Mouse (Mus musculus) E14TG2a.4 (cell line): ENCODE measurements at regions not wholly inside any gene's neighbourhood (a gene's known extent, or its start where the extent isn't known, plus 50 kb on each side); places are given as distances from the start of the nearest gene placed in this dataset.

Experiments
- H3K27me3 ChIP-seq: 2 replicates; pipeline ENCODE4 v1.6.1; 2014; ENCODE audit warnings: low read length, control low read depth; ENCODE audit not compliant: insufficient read depth
- H3K36me3 ChIP-seq: 2 replicates; pipeline ENCODE4 v1.6.1; 2014; ENCODE audit warnings: low read length, control low read depth; ENCODE audit not compliant: insufficient read depth
- H3K4me1 ChIP-seq: replicated peaks from 2 replicates; pipeline ENCODE4 v1.6.1; 2014; ENCODE audit warnings: low read depth, low read length, control low read depth
- H3K4me3 ChIP-seq: replicated peaks from 2 replicates; pipeline ENCODE4 v1.5.1; 2014; ENCODE audit warnings: mild to moderate bottlenecking, low read length
- H3K9me3 ChIP-seq: 2 replicates; pipeline ENCODE4 v1.6.1; 2014; ENCODE audit warnings: low read length, control low read depth
- CTCF ChIP-seq: conservative IDR thresholded peaks from 2 replicates; pipeline ENCODE4 v1.5.1; 2014; ENCODE audit warnings: low read length
- NANOG ChIP-seq: IDR thresholded peaks from 2 replicates; pipeline ENCODE4 v1.6.1; 2014; ENCODE audit warnings: borderline replicate concordance, low read length, mixed read lengths
- POU5F1 ChIP-seq: IDR thresholded peaks from 2 replicates; pipeline ENCODE4 v1.6.1; 2014; ENCODE audit warnings: low read length, borderline replicate concordance

- H3K36me3 ChIP-seq, result no peaks in the 10 kb centered on the region
- TF ChIP-seq POU5F1, result no peak
- TF ChIP-seq NANOG, result no peak
- H3K4me3 ChIP-seq, result no peak overlapping the region
- H3K4me1 ChIP-seq, result no peaks in the 10 kb centered on the region
- H3K27me3 ChIP-seq, result no peaks in the 10 kb centered on the region
- H3K9me3 ChIP-seq, result no peaks in the 10 kb centered on the region
Measured at GRCm38 (mm10) chr16:57823329-57823728, 68.8 kb upstream of the Col8a1 start.

GRCm38 (mm10) chr16:57845416-57845815 lies 90.9 kb upstream of the Col8a1 start:
- no peak for TF ChIP-seq CTCF
- no peak for TF ChIP-seq POU5F1
- TF ChIP-seq NANOG, result no peak
- Histone ChIP-seq H3K36me3 (no peaks in the 10 kb centered on the region), H3K27me3 (no peaks in the 10 kb centered on the region), H3K4me3 (no peak overlapping the region), H3K9me3 (peaks cover 58% of the 10 kb centered on the region), H3K4me1 (no peaks in the 10 kb centered on the region)

- Histone ChIP-seq H3K4me1 (no peaks in the 10 kb centered on the region), H3K9me3 (peaks cover 51% of the 10 kb centered on the region), H3K36me3 (no peaks in the 10 kb centered on the region), H3K4me3 (no peak overlapping the region), H3K27me3 (no peaks in the 10 kb centered on the region)
- TF ChIP-seq POU5F1 (no peak), CTCF (no peak), NANOG (no peak)
Measured at GRCm38 (mm10) chr16:57846386-57846785, 91.8 kb upstream of the Col8a1 start.

GRCm38 (mm10) chr16:57851854-57852253 lies 97.3 kb upstream of the Col8a1 start:
- Histone ChIP-seq H3K36me3 (no peaks in the 10 kb centered on the region), H3K9me3 (peaks cover 20% of the 10 kb centered on the region), H3K4me1 (0 out of 2 replicates have a peak, but pooled peaks cover 3% of the 10 kb centered on the region), H3K27me3 (no peaks in the 10 kb centered on the region), H3K4me3 (no peak overlapping the region)
- no peak for TF ChIP-seq NANOG
- no peak for TF ChIP-seq POU5F1

- H3K36me3 ChIP-seq, result no peaks in the 10 kb centered on the region
- TF ChIP-seq NANOG, result no peak
- TF ChIP-seq CTCF, result no peak
- TF ChIP-seq POU5F1, result no peak
- no peaks in the 10 kb centered on the region for H3K27me3 ChIP-seq
Measured at GRCm38 (mm10) chr16:57852838-57853460, 98.4 kb upstream of the Col8a1 start.

GRCm38 (mm10) chr16:57853751-57854150 lies 99.2 kb upstream of the Col8a1 start:
- Histone ChIP-seq H3K4me1 (peaks cover 21% of the 10 kb centered on the region), H3K4me3 (no peak overlapping the region), H3K27me3 (no peaks in the 10 kb centered on the region), H3K9me3 (peaks cover 5% of the 10 kb centered on the region; the same call in 1 of the 2 replicates), H3K36me3 (no peaks in the 10 kb centered on the region)
- TF ChIP-seq NANOG, result no peak
- no peak for TF ChIP-seq CTCF
- TF ChIP-seq POU5F1, result no peak

More at GRCm38 (mm10) chr16:57852838-57853460, 98.4 kb upstream of the Col8a1 start:
- no peak overlapping the region for H3K4me3 ChIP-seq
- H3K9me3 ChIP-seq, result peaks cover 12% of the 10 kb centered on the region; the same call in 1 of the 2 replicates
- H3K4me1 ChIP-seq, result peaks cover 13% of the 10 kb centered on the region

- H3K9me3 ChIP-seq, result no peaks in the 10 kb centered on the region
- H3K4me3 ChIP-seq, result no peak overlapping the region
- TF ChIP-seq POU5F1, result no peak
- no peak for TF ChIP-seq CTCF
- no peak for TF ChIP-seq NANOG
- H3K36me3 ChIP-seq, result no peaks in the 10 kb centered on the region
- H3K4me1 ChIP-seq, result peaks cover 28% of the 10 kb centered on the region
- H3K27me3 ChIP-seq, result no peaks in the 10 kb centered on the region
Measured at GRCm38 (mm10) chr16:57857071-57857470, 102.5 kb upstream of the Col8a1 start.

GRCm38 (mm10) chr16:57858151-57858764 lies 103.7 kb upstream of the Col8a1 start:
- H3K4me3 ChIP-seq, result no peak overlapping the region
- no peaks in the 10 kb centered on the region for H3K9me3 ChIP-seq
- H3K4me1 ChIP-seq, result peaks cover 28% of the 10 kb centered on the region
- H3K27me3 ChIP-seq, result no peaks in the 10 kb centered on the region
- H3K36me3 ChIP-seq, result no peaks in the 10 kb centered on the region
- TF ChIP-seq CTCF (no peak), POU5F1 (no peak), NANOG (no peak)
